Mouse (Mus musculus) myocyte (in vitro differentiated cells): ENCODE results near the gene Mfsd11. TPM values are rescaled to one million over a fixed set of nuclear protein-coding genes. Genes with fewer than 3 reads are reported as not detected.

Experiments used
- H3K27me3 ChIP-seq: one replicate; pipeline ENCODE4 v1.6.1; 2011; ENCODE audit not compliant: control insufficient read depth, insufficient read depth, insufficient read length
- H3K36me3 ChIP-seq: one replicate; pipeline ENCODE4 v1.6.1; 2011; ENCODE audit not compliant: control insufficient read depth, insufficient read depth
- H3K4me2 ChIP-seq: one replicate; pipeline ENCODE4 v1.6.1; 2011; ENCODE audit warnings: low read depth, control low read depth
- H3K4me3 ChIP-seq: one replicate; pipeline ENCODE4 v1.5.1; 2011; ENCODE audit warnings: mild to moderate bottlenecking, control low read depth, moderate library complexity
- H3K79me2 ChIP-seq: one replicate; pipeline ENCODE4 v1.6.1; 2011; ENCODE audit not compliant: control insufficient read depth, insufficient read depth
- H3ac ChIP-seq: one replicate; pipeline ENCODE4 v1.6.1; 2011; ENCODE audit not compliant: control insufficient read depth, insufficient read length
- CEBPB ChIP-seq: IDR thresholded peaks from 2 replicates; pipeline ENCODE4 v1.6.1; 2011; ENCODE audit warnings: mild to moderate bottlenecking, moderate library complexity; ENCODE audit not compliant: poor library complexity, insufficient read depth, severe bottlenecking
- E2F4 ChIP-seq: IDR thresholded peaks from one replicate; pipeline ENCODE4 v1.6.1; 2011; ENCODE audit warnings: mild to moderate bottlenecking, control low read depth, moderate library complexity; ENCODE audit not compliant: insufficient read depth
- MAX ChIP-seq: IDR thresholded peaks from one replicate; pipeline ENCODE4 v1.6.1; 2011; ENCODE audit warnings: low read depth, mild to moderate bottlenecking, control low read depth
- MYOD1 ChIP-seq, 3 experiments: IDR thresholded peaks; one replicate each; pipeline ENCODE4 v1.6.1; 2011; ENCODE audit warnings: control low read depth in 2 of 3, low read depth in 2 of 3, mild to moderate bottlenecking in 2 of 3, moderate library complexity in 1 of 3; ENCODE audit not compliant: insufficient read length in 2 of 3, control insufficient read depth in 1 of 3
- MYOG ChIP-seq, 3 experiments: IDR thresholded peaks; one replicate each; pipeline ENCODE4 v1.6.1; 2011; ENCODE audit warnings: control low read depth in 2 of 3, low read depth in 2 of 3, mild to moderate bottlenecking in 2 of 3; ENCODE audit not compliant: insufficient read length in 2 of 3, control insufficient read depth in 1 of 3, insufficient read depth in 1 of 3
- POLR2A ChIP-seq: IDR thresholded peaks from one replicate; pipeline ENCODE4 v1.6.1; 2011; ENCODE audit warnings: low read depth, mild to moderate bottlenecking, control low read depth, moderate library complexity; ENCODE audit not compliant: insufficient read length
- POLR2AphosphoS2 ChIP-seq: IDR thresholded peaks from one replicate; pipeline ENCODE4 v1.6.1; 2011; ENCODE audit warnings: low read depth, control low read depth; ENCODE audit not compliant: insufficient read length
- REST ChIP-seq: IDR thresholded peaks from one replicate; pipeline ENCODE4 v1.6.1; 2011; ENCODE audit warnings: mild to moderate bottlenecking, control low read depth, moderate library complexity; ENCODE audit not compliant: insufficient read depth, insufficient read length
- SRF ChIP-seq: IDR thresholded peaks from one replicate; pipeline ENCODE4 v1.6.1; 2011; ENCODE audit warnings: low read depth; ENCODE audit not compliant: control insufficient read depth, insufficient read length
- TCF12 ChIP-seq: IDR thresholded peaks from one replicate; pipeline ENCODE4 v1.6.1; 2011; ENCODE audit warnings: mild to moderate bottlenecking, control low read depth; ENCODE audit not compliant: poor library complexity, insufficient read depth, severe bottlenecking
- TCF3 ChIP-seq: IDR thresholded peaks from one replicate; pipeline ENCODE4 v1.6.1; 2011; ENCODE audit warnings: low read depth, control low read depth; ENCODE audit not compliant: insufficient read length
- USF1 ChIP-seq: IDR thresholded peaks from one replicate; pipeline ENCODE4 v1.6.1; 2011; ENCODE audit warnings: low read depth, mild to moderate bottlenecking, control low read depth, moderate library complexity
- polyA plus RNA-seq: library from polyadenylated mRNA; unstranded; fragments of >200 nt; fragmentation: generic; extraction: Trizol; gene quantifications from one replicate; pipeline ENCODE4 v1.2.1, GENCODE M21; 2012; ENCODE audit warnings: missing spikeins

The Mfsd11 gene
- polyA plus RNA-seq, 1 experiment: 40.0 TPM

GRCm38 (mm10) chr11:116857183-116857850, 5.1 kb downstream of the Mfsd11 start:
- Histone ChIP-seq H3ac (no peak overlapping the region), H3K27me3 (no peaks in the 10 kb centered on the region), H3K4me3 (no peak overlapping the region), H3K4me2 (no peak overlapping the region), H3K79me2 (peaks cover 31% of the 10 kb centered on the region), H3K36me3 (peaks cover 36% of the 10 kb centered on the region)
- no peak for TF ChIP-seq MYOG (IDR thresholded peaks at IDR 0.05; ENCODE audit: control insufficient read depth in 1 of 3, insufficient read depth in 1 of 3, insufficient read length in 2 of 3, low read depth in 2 of 3)

- Histone ChIP-seq H3K79me2 (no peaks in the 10 kb centered on the region), H3K4me3 (no peak overlapping the region), H3K27me3 (no peaks in the 10 kb centered on the region), H3ac (no peak overlapping the region), H3K36me3 (peaks cover 25% of the 10 kb centered on the region), H3K4me2 (no peak overlapping the region)
- no peak for TF ChIP-seq SRF
- TF ChIP-seq TCF12: no peak
- TF ChIP-seq CEBPB: no peak
- TF ChIP-seq USF1: no peak
- TF ChIP-seq MYOG (IDR thresholded peaks at IDR 0.05; ENCODE audit: control insufficient read depth in 1 of 3, insufficient read depth in 1 of 3, insufficient read length in 2 of 3, low read depth in 2 of 3): no peak
- TF ChIP-seq MAX: no peak
- TF ChIP-seq MYOD1 (IDR thresholded peaks at IDR 0.05; ENCODE audit: control insufficient read depth in 1 of 3, insufficient read length in 2 of 3, low read depth in 2 of 3): no peak
- TF ChIP-seq POLR2AphosphoS2: no peak
- TF ChIP-seq REST: no peak
- no peak for TF ChIP-seq POLR2A
- TF ChIP-seq TCF3: no peak
- TF ChIP-seq E2F4: no peak
Observed at GRCm38 (mm10) chr11:116864444-116864843, 12.2 kb downstream of the Mfsd11 start.

- Histone ChIP-seq H3ac (no peak overlapping the region), H3K4me3 (no peak overlapping the region), H3K79me2 (no peaks in the 10 kb centered on the region), H3K4me2 (no peak overlapping the region), H3K27me3 (no peaks in the 10 kb centered on the region), H3K36me3 (peaks cover 11% of the 10 kb centered on the region)
- TF ChIP-seq POLR2AphosphoS2 (no peak), USF1 (no peak), CEBPB (no peak), TCF3 (no peak), POLR2A (no peak), MYOG (IDR thresholded peaks at IDR 0.05; ENCODE audit: control insufficient read depth in 1 of 3, insufficient read depth in 1 of 3, insufficient read length in 2 of 3, low read depth in 2 of 3) (no peak), SRF (no peak), MAX (no peak), MYOD1 (IDR thresholded peaks at IDR 0.05; ENCODE audit: control insufficient read depth in 1 of 3, insufficient read length in 2 of 3, low read depth in 2 of 3) (no peak), TCF12 (no peak), E2F4 (no peak), REST (no peak)
Observed at GRCm38 (mm10) chr11:116865945-116866585, 13.8 kb downstream of the Mfsd11 start.

GRCm38 (mm10) chr11:116868129-116868528, 15.9 kb downstream of the Mfsd11 start:
- Histone ChIP-seq H3K4me3 (no peak overlapping the region), H3K27me3 (no peaks in the 10 kb centered on the region), H3K4me2 (no peak overlapping the region), H3ac (no peak overlapping the region), H3K36me3 (peaks cover 7% of the 10 kb centered on the region), H3K79me2 (no peaks in the 10 kb centered on the region)
- TF ChIP-seq POLR2AphosphoS2 (no peak), SRF (no peak), TCF3 (no peak)

- Histone ChIP-seq H3K27me3 (no peaks in the 10 kb centered on the region), H3K79me2 (no peaks in the 10 kb centered on the region), H3K36me3 (peaks cover 13% of the 10 kb centered on the region), H3K4me3 (no peak overlapping the region), H3ac (no peak overlapping the region), H3K4me2 (no peak overlapping the region)
- TF ChIP-seq POLR2A: no peak
- no peak for TF ChIP-seq CEBPB
- no peak for TF ChIP-seq POLR2AphosphoS2
- no peak for TF ChIP-seq E2F4
- no peak for TF ChIP-seq USF1
- no peak for TF ChIP-seq SRF
- TF ChIP-seq REST: no peak
Observed at GRCm38 (mm10) chr11:116869223-116869622, 17.0 kb downstream of the Mfsd11 start.
